Mouse (Mus musculus) adrenal gland, adult (tissue): ENCODE data around the gene Mul1.

Experiments
- DNase-seq, 2 experiments: peaks; one replicate each; pipeline ENCODE4 v3.0.0; 2022 to 2023; ENCODE audit warnings: low spot score in 1 of 2; ENCODE audit not compliant: inconsistent age in 2 of 2

The Mul1 gene

DNA sequence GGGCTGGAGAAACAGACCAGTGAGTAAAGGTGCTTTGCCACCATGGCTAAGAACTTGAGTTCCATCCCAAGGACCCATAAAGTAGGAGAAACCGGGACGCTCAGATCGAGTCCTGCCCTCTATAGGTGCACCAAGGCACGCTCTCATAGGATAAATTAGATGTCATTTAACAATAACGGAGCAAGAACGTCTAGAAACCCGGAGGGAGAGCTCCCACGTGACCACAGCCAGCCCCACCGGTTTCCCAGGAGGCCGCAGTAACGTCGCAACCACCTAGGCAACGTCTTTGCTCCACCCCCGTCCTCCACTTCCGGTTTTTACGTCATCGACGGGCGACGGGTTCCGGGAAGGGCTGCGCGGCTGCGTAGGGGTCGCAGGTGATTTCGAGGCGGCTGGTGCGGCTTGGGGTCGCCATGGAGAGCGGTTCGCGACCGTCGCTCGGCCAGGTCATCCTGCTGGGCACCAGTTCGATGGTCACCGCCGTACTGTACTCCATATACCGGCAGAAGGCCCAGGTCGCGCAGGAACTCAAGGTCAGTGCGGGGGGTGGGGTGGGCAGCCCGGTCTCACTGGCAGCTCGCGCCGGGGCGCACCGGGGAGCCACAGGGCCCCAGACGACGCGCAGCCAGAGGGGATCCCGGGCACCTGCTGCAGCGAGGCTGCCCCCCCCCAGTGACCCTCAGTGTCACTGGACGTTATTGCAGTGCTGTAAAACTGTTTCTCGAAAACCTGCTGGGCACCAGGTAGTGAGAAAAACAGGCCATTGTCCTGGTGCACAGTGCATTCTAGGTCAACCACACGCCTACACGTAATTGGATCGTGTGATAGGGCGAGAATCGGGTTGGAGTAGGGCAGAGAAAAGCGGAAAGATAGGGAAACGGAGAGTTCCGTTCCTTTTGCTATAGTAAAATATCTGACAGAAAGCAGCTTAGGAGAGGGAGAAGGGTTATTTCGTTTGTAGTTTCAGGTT lies at the start of gene Mul1:
Mul1 (plus strand) TSS at position 325 of the 970 bp plus-strand sequence.
- peak; percentile 95 to 98 for DNase-seq

DNA sequence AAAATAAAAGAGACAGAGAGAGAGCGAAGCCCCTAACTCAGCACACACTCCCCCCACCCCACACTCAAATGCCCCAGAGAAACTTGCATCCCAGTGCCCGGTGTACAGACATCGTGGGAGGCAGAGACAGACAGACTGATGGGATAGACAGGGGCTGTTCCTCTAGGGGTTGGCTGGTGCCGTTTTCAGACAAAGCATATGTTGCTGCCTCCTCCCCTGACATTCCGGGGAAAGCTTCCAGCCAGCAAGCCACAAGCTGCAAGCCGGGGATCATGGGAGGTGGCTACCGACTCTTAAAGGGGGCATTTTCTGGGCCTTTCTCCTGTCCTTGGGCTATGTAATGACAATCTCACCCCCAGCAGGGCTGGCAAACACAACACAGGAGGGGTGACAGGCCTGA lies 40.8 kb upstream of the Mul1 start:
- no peak for DNase-seq

DNA sequence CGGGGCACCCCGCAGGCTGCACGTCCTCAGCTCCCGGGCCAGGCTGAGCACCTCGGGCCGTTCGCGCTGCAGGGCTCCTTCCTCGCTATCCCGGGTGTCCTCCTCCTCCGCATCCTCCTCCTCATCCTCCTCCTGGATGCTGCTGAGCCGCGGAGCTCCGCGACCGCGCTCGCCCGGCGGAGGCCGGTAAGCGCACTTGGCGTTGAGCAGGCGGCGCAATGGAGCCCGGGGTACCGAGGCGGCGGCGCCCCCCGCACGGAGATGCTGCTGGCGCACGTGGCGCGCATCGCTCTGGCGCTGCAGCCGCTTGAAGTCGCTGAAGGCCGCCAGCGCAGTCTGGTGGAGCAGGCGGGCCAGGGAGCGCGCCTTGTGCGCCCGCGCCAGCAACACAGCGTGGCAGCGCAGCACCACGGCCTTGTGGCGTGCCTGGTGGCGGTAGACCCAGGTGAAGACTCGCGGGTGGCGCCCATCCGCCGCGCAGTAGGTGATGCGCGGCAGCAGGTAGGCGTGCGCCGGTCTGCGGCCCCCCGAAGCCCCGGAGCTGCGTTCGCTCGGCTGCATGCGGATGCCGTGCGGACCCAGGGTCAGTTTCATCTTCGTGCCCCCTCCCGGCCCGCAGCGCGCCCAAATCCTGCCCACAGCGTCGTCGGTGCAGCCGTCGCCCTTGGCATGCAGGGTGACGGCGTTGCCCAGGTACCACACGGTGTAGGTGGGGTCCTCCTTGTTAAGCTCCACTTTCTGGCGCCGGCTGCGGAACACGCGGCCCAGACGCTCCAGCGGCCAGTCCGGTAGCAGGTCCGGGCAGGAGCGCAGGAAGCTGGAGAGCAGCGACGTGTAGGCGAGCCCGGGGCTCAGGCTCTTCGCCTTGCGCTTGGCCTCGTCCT lies 39.1 kb upstream of the Mul1 start:
- DNase-seq: peak; percentile 51 to 75

DNA sequence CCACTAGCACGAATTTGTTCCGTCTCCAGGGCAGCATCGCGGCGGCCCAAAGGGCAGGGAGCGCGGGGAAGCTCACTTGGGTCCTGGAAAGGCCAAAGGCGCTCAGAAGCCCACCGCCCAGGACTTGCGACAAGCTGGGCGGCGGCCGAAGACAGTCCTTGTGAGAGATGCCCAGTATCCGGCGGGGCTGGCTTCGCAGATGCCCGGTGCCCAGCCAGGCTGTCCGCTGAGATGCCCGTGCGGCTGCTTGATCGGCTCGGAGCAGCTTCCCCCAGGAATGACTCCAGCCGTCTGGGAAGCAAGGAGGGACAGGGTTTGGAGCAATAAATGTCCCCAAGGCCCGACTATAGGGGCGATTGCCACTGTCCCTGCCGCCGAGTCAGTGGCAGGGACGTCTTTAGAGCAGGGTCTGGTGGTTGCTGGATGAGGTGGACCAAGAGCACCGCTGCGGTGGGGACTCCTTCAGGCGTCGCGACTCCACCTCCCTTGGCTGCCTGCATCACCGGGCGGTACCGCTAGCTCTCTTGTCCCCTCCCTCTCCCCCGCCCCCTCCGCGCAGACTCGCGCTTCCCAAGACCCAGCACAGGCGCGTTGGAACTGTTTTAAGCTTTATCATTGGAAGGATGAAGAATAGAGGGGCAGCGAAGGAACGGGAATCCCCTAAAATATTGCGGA lies 38.4 kb upstream of the Mul1 start, which contains the start of gene Fam43b:
Fam43b (minus strand) TSS at position 558 of the 675 bp plus-strand sequence.
- DNase-seq: peak; percentile 80 to 91

DNA sequence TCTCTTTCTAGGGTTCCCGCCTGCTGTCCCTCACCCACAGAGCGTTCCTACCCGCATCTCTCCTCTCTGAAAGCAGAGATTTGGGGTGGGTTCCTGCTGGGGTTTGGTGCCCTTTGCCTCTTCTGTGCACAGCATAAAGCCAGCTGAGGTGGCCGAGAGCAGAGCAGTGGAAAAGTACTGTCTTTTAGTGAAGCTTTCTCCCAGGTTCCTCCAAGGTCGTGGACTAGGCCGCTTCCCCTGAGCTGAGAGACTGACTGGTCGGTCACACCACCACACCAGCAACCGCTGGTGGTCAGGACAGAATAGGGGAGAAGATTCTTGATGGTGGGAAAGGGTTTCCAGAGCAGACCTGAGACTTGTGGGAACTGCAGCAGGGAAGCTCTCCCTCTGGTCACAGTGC lies 37.8 kb upstream of the Mul1 start:
- peak; percentile 58 to 82 for DNase-seq

DNA sequence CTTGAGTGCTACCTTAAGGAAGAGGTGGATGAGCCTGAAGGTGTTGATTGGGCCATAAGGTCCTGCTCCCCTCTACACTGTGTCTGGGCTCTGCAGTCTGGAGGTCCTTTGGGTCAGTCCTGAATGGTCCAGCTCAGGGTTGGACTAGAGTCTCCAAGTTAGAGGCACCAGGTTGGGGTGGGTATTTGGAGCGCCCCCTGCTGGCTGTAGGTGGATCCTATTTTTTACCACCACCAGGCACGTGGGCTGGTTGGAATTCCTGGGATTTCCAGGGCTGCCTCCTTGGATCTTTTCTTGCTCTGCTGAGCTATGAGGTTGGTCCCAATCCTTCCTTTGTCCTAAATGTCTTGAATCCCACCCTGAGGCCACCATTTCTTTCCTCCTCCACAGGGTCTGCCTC lies 29.7 kb upstream of the Mul1 start:
- DNase-seq: peak; percentile 46 to 88

DNA sequence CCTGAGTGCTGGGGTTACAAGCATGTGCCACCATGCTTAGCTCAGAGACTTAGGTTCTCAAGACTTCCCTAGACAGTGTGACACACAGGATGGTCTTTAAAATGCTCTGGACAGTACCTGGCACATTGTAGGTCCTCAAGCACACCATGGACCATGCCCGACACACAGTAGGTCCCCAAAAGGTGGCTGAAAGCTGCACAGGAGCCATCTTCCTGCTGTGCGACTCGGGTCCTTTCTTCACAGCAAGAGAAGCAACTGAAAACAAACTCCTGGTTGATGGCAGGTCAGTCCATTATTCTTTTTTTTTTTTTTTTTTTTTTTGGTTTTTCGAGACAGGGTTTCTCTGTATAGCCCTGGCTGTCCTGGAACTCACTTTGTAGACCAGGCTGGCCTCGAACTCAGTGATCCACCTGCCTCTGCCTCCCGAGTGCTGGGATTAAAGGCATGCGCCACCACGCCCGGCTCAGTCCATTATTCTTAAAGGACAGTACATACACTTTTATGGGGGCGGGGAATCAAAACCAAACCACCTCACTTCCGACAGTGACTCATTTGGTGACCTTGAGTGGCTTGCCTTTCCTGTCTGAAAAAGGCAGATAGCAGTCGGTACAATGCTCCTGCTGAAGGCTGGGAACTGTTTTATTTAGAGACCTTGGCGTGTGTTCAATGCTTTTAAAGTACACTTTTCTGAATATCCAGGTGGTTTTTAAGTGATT lies 26.8 kb upstream of the Mul1 start:
- DNase-seq: peak; percentile 79 to 91

DNA sequence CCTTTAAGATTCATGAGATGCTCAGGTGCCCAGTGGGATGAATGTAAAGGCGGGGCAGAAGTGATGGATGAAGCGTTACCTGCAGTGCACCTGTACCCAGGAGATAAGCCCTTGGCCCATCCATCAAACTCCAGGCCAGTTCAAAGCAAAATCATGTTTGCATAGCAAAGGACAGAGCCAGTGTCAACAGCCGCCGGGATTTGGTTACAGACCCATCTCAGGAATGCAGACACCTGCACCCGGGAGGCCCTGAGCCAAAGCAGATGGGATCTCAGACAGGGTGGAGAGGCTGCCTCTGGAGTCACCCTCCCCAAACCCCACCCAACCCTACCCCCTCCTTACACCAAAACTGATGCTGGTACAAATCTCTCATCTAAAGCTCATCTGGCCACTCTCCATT lies 23.5 kb upstream of the Mul1 start:
- no peak for DNase-seq

DNA sequence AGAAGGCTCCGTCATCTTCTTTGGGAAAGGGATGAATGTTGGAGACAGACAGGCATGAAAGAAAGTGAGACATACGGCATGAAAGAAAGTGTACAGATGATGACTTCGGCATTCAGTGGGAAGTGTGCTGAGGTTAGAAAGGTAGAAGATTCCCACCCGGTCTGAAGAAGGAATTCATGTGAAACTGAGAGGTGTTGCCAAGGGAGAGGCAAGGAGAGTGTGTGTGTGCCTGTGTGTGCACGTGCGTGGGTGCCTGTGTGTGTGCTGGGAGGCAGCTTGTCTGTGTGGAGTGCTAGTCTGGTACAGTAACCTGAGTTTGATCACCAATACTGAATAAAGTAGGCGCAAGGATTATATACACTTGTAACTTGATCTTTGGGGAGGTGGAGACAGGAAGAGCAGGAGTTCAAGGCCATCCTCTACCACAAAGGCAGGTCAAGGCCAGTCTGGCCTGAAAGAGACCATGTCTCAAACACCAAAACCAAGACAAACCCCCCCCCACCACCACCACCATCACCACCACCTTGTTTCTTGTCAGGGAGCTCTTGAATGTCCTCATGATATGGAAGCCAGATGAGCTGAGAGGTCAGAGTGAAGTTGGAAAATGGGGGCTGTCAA lies 22.9 kb upstream of the Mul1 start:
- no peak for DNase-seq

DNA sequence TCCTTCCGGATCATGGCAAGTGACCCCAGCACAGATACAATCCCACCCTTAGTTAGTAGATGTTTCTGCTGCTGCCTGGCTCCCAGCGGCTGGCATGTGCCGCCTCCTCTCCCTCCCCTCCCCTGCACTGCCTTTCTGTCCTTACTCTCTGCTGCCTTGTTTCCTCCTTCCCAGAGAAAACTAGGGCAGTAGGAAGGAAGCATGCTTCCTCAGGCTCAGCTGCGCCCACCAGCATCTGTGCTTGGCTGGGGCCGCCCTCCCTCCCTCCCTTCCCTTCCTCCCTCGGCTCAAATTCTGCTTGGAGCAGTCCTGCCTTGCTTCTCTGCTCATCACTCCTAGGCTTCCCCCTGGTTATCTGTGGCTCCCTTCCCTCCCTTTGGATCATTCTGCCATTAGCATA lies 19.7 kb upstream of the Mul1 start:
- no peak for DNase-seq

DNA sequence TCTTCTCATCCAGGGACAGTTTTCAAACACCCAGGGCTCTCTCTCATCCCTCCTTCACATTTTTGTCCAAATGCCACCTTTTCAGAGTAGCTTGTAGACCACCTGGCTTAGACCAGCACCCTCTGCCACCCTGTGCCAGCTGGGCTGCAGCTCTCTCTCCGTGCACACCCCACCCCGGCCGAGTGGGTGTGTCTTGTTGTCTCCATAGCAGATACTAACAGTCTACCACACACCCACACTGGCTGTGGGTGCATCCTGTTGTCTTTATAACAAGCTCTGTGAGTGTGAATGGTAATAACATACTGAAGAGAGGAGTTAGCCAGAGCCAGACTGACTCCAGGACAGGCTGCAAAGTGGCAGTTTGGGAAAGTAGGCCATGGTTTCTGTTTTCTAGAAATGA lies 18.5 kb upstream of the Mul1 start:
- DNase-seq: no peak

DNA sequence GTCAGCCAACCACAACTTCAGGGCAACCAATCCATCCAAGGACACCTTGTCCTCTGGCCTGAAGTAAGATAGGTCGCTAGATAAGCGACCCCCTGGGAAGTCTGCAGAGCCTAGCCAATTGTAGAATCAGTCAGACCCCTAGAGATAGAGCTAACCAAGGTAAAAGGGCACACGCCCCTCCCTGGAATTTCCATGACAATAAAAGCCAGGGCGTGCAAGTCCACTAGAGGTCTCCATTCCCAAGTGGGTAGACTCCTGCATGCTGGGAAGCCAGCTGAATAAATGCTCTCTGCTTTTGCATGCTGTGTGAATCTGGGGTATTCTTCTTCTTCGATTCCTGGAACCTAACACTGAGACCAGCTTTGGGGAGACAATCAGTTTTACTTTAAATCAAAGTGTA lies 18.1 kb upstream of the Mul1 start:
- no peak for DNase-seq

DNA sequence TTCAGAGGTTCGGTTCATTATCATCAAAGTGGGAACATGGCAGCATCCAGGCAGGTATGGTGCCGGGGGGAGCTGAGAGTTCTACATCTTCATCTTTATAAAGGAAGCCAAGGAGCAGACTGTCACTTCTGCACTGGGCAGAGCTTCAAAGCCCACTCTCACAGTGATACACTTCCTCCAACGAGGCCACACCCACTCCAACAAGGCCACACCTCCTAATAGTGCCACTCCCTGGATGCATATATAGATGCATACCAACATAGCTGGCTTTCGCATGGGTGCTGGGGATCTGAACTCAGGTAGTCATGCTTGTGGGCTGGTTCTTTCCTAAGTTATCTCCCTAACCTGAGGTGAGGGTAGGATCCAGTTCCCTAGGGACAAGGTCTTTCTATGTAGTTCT lies 16.6 kb upstream of the Mul1 start:
- no peak for DNase-seq

DNA sequence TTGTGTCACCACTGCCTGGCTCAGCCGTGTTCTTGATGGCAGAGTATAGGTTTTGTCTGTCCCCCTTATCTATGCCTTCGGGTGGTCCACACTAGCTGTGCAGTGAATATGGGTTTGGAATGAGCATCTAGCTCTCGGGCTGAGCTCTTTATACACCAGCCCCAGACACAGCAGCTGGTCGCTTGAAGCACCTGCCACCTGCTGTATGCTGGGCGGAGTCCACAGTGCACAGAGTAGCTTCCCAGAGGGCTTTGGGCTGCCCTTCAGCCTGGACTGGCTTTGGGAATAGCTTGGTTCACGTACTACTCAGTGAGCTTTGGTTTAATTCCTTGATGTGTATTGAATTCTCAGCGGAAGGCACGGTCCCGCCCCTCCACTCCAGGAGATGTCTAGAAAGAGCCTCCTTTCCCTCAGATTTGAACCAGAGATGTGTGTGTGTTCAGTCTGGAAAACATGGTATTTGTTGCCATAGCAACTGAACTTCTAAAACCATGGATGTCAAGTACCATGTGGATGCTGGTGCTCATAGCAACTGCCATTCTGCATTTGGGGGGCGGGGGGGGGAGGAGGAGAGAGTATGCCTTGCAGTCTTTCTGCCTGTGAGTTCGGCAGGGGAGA lies 16.0 kb upstream of the Mul1 start:
- no peak for DNase-seq

DNA sequence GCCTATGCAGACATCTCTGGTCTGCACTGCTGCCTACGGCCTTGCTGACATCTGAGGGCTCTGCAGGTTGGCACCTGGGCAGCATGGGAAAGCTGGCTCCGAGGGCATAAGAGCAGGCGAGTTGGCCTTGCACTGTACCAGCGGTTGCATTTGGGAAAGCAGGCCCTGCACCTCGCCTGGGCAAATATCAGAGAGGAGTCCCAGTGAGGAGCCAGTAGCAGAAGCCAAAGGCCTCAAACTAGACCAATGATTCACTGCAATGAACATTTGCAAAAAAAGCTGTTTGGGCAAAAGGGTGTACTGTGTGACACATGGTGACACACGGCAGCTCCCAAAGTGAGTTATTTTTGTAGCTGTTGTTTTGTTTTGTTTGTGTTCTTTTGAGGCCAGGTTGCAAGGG lies 9.4 kb upstream of the Mul1 start:
- DNase-seq: peak; percentile 55 to 77

DNA sequence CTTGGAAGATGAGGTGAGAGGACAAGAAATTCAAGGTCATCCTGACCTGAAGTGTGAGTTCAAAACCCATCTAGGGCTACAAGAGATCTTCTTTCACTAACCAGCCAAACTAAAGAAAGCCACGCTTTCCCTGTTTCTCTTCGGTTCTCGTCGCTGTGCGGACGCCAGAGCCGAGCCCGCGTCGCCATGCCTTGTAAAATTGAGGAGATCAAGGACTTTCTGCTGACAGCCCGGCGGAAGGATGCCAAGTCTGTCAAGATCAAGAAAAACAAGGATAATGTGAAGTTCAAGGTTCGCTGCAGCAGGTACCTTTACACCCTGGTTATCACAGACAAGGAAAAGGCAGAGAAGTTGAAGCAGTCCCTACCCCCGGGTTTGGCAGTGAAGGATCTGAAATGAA lies 8.9 kb upstream of the Mul1 start:
- DNase-seq: peak; percentile 66 to 87

DNA sequence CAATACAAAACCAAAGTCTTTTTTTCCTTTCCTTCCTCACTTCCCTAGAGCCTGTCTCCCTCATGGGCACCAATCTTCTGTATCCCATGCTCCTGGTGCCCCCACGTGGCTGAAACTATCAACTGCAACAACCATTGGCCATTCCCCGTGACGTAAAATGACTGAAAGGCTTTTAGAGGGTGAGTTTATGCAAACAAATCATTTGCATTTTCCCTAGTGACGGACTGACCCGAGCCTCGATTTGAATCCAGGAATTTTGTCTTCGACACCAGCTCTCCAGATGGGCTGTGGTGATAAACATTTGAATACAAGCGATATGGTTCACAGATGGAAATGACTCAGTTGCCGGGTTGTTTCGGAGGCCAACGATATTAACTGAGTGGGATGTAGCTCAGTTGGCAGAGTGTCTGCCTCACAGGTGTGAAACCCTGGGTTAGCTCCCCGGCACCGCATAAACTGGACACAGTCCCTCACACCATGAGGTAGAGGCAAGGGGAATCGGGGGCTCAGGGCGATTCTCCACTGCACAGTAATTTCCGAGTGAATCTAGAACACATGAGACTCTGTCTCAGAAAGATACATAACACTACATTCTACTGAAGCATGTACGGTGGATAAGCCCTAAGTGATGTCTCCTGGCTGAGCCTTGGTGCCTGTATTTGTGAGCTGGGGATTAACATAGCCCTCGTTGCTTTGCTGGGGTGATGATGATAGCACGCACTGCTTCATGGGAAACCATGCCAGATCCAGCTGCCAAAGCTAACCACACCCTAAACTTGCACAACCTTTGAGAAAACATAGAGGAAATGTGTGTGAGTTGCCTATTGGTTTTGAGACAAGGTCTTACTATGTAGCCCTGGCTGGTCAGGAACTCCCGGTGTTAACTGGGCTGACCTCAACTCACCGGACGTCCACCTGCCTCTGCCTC lies 7.4 kb upstream of the Mul1 start:
- peak; percentile 85 to 96 for DNase-seq

DNA sequence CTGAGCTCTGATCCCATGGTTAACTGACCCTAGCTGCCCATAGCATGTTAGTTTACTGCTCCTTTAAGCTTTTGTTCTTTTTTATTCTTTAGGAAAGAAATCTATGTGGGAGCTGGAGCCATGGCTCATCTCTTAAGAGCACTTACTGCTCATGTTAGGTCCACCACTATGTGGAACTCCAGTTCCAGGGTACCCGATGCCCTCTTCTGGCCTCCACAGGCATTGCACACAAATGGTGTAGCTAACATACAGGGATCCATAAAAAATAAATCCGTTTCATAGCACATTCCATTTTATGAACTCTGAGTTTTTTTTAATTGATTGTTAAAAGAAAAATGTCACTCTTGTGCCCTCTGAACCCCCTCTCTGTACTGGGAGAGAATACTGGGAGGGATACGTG lies 4.7 kb upstream of the Mul1 start:
- DNase-seq: peak; percentile 46 to 78

DNA sequence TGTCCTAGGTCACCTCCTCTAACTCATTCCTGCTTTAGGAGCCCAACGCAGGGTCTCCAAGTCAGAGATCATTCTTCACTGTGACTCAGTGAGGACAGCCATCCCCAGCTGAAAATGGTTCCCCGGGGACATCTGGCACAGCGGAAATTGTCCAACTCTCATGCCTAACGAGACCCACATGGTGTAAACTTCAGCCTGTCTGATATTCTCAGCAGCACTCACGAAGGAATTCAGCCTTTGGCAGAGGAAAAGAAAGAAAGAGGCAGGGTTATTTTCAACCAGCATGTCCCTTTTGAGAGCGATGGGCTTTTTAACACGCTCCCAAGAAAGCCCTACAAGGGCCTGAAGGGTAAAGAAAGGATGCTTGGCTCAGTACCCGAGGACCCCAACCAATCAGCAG lies 3.1 kb upstream of the Mul1 start:
- DNase-seq: no peak
